Mouse (Mus musculus): ENCODE data around the gene Ubiad1.
A peak's percentile ranks its signal among the peaks of the same experiment; 100 is the strongest.

Ubiad1 gene

DNA sequence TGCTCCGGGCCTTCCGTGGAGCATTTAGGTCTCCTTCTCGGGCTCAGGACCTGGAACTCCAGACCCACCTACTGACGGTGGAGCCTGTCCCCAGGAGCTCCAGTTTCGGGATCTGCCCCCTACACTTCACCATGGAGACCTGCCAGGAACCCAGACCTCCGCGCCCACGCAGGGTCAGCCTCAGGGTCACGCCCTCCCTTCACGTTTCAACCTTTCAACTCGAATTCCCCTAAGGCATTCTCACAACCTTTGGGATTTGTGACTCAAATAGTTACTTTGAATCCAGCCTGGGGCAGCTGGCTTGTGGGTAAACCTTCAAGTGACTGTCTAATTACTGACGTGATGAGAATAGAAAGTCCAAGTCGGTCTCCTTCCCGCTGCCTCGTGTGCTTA, 4.3 kb upstream of the Ubiad1 start:
- DNase-seq = no peak

DNA sequence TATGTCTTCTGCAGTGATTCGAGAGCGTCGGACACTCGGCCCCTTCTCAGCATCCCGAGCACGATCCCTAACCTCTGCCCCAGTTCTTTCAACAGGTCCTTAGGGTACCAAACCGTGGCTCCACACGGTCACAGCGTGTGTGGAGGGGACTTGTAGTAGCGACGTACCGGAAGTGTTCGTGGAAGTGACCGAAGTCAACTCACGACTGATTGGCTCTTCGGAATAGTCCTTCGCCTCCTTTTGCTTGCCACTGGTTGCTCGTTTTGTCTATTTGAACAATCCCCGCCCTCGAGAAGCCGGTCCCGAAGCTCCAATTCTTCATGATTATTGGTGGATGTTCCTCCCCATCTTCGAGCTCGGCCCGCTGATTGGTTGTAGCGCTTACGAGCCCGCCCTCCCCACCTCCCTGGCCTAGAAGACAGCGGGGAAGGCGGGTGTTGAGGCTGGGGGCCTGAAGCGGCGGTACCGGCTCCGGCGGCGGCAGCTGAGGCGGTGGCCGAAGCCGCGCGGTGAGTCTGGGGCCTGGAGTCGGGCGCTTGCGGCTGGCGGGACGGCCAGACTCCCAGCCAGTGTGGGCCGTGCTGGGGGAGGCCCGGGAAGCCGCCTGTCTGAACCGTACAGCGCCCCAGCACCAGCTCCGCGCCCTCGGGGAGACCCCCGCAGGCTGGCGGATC, 3.7 kb upstream of the Ubiad1 start, which contains the start of gene Mtor:
Gene Mtor (plus strand): TSS at position 433 of the 674 bp plus-strand sequence.
- DNase-seq = peak; percentile 93

DNA sequence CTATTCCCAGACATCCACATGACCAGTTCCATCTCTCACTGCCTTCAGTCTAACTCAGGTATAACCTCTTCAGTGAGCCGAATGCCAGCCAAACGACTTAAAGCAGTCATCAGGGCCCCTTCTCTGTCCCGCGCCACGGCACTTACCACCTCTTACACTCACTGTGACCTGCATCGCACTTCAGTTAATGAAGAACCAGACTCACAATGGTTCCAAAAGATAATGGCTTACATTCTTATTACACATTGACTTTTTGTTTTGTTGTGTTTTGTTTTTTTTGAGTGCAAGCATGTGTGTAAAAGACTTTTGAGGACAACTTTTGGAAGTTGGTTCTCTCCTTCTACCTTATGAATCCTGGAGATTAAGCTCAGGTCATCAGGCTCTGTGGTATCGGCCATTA, 2.0 kb downstream of the Ubiad1 start:
- DNase-seq = no peak

DNA sequence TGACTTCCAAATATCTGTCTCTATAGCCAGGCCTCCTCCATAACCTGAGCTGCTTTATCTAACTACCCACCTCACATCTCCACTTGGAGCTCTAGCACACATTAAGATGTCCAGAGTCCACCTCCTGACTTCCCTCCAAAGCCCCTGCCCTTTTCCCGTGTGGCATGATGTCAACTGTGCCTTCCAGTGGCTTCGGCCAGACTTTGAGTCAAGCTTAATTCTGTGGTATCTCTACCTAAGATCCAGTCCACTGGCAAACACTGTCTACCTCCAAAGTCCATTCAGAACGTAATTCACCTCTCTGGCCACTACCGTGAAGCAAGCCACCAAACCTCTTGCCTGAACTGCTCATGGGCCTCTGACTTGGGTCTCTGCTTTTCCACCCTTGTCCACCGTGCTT, 2.6 kb downstream of the Ubiad1 start:
- no peak for DNase-seq

GRCm38 (mm10) chr4:148435657-148436330, 8.8 kb downstream of the Ubiad1 start:
- peak; percentile 36 for DNase-seq

- no peak for DNase-seq
Observed at GRCm38 (mm10) chr4:148435106-148435505, 9.5 kb downstream of the Ubiad1 start.

GRCm38 (mm10) chr4:148434554-148434953, 10.0 kb downstream of the Ubiad1 start:
- DNase-seq = no peak

- no peak for DNase-seq
Observed at GRCm38 (mm10) chr4:148433813-148434212, 10.8 kb downstream of the Ubiad1 start.

DNA sequence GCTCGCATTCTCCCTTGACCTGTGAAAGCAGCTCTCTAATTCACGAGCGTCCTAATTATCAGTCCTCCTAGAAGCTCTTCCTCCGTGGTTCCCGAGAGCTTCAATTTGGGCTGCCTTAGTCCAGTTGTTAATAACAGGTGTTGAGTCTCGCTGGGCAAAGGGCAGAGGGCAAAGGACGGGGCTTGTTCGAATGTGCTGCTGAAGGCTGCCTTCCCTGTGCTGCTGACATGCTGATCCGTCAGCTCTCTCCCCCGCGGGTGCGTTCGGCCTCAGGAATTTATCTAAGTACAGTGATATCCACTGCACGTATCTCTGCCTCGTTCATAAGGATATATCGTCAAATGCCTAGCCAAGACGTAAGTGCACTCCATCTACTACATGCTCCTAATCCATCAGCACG, 11.2 kb downstream of the Ubiad1 start:
- DNase-seq = no peak

DNA sequence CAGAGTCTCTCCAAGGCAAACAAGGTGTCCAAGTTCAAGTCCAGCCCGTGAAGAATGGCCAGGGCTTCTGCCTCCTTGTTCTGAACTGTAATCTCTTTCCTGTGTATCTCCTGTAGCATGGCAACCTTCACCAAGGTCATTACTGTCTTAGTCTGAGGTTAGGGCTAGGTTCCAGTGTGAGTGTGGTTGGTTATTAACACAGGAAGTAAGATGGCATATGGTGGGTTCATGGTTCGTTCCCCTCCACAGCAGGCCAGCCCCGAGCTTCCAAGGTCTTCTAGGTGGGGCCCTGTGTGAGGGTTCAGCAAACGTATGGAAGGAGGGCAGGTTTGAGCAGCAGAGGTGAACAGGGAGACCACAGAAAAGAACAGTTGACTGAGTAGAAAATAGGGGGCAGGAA, 12.1 kb downstream of the Ubiad1 start:
- no peak for DNase-seq

DNA sequence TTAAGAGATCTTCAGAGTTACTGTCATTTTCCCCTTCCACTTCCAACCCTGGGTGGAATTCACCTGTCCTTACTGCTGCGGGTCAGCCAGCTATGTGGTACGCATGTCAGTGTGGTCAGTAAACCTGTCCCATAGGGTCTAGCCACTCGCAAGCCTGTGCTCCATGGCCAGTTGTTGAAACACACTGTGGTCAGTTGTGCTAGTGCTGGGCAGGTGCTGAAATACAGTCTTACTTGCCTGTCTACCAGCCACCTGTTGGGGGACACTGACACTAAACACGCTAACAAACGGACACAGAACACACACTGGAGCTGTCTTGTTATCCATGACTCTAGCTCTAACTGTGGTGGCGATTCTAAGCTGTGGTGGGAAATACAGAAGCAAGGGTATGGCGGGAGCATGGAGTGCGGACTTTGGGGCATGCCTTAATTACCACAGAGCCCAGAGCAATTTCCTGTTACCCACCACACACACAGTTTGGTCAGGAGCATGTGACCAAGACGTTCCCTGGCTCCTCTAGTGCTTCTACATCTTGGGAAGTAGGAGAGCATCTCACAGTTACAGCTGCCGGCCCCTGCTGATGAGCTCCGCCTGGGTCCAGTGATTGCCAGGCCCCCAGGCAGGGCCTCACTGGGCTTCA, 13.6 kb downstream of the Ubiad1 start:
- DNase-seq = no peak

- peak; percentile 47 for DNase-seq
Observed at GRCm38 (mm10) chr4:148429686-148430085, 14.9 kb downstream of the Ubiad1 start.

DNA sequence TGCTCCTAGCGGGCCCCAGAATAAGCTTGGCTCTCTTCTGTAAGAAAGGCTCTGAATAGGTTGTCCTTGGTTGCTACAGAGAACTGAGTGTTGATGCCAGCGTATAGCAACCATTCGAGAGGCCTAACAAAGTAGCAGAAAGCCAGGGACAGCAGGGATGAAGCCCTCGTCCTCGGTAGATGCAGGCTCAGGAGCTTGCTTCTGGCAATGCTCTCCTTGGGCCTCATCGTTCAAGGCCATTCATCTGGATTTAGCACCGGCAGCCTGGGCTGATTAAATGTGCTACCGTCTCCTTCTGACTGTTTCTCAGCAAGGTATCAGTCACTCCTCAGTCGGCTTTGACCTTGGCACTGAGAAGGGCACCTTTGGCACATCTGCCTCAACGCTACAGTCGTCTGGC, 15.4 kb downstream of the Ubiad1 start:
- no peak for DNase-seq

GRCm38 (mm10) chr4:148428544-148428943, 16.0 kb downstream of the Ubiad1 start:
- DNase-seq = no peak

GRCm38 (mm10) chr4:148426950-148427850, 17.4 kb downstream of the Ubiad1 start:
- DNase-seq = no peak

GRCm38 (mm10) chr4:148417559-148417958, 27.0 kb downstream of the Ubiad1 start:
- no peak for DNase-seq

- no peak for DNase-seq
Observed at GRCm38 (mm10) chr4:148417074-148417526, 27.5 kb downstream of the Ubiad1 start.

- DNase-seq = no peak
Observed at GRCm38 (mm10) chr4:148415575-148415974, 29.0 kb downstream of the Ubiad1 start.

DNA sequence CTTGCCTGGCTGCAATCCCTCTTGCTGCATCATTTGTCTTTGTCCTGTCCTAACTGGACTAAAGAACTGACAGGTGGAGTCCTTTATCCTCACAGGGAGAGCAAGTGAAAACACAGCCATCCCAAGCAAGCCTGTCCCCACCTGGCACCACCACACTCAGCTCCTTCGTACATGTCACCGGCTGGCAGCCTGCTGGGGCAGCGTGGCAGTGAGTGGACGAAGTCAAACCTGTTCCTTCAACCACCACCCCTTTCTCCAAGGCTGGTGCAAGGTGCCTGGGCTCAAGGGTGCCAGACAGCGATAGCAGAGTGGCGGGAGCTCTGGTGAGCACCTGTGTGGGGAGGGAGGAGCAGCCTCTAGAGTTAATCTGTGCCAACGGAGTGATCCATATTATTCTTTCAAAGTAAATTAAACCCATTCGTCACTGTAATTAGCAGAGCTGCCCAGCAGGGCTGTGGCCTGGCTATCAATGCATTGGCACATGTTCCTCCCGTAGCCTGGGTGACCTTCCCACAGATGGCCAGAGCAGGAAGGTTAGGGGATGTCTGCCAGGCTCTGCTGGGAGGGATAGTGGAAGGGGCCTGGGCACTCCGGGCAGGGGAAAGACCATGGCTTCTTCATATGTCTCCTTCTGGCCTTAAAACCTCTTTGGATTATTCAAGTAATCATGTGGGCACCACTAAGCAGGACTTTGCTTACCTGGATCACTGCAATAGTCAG, 36.2 kb downstream of the Ubiad1 start:
- DNase-seq = no peak

- DNase-seq = no peak
Observed at GRCm38 (mm10) chr4:148405255-148405788, 39.2 kb downstream of the Ubiad1 start.

- DNase-seq = no peak
Observed at GRCm38 (mm10) chr4:148404748-148405147, 39.8 kb downstream of the Ubiad1 start.

GRCm38 (mm10) chr4:148403402-148403801, 41.2 kb downstream of the Ubiad1 start:
- no peak for DNase-seq
